Mouse (Mus musculus) bone marrow macrophage, adult 2 months (primary cell): Measurements from ENCODE around the gene Acacb.

Experiments
- CTCF ChIP-seq: IDR thresholded peaks from 2 replicates; pipeline ENCODE4 v1.5.1; 2012; ENCODE audit warnings: low read depth, mild to moderate bottlenecking, low read length, moderate library complexity
- POLR2A ChIP-seq: IDR thresholded peaks from 2 replicates; pipeline ENCODE4 v1.6.1; 2012; ENCODE audit warnings: mild to moderate bottlenecking, low read depth, low read length, borderline replicate concordance

GRCm38 (mm10) chr5:114100390-114101099, 45.8 kb upstream of the Acacb start:
- TF ChIP-seq CTCF: no peak
- no peak for TF ChIP-seq POLR2A
